Mouse (Mus musculus): ENCODE data around the gene Frmpd2.

GRCm38 (mm10) chr14:33481991-33482390, 10.5 kb downstream of the Frmpd2 start:
- TF ChIP-seq CTCF (IDR thresholded peaks at IDR 0.05; ENCODE audit: low read depth, low read length) (no peak), POLR2A (IDR thresholded peaks at IDR 0.05; ENCODE audit: extremely low read depth, insufficient read depth, low read length) (no peak)

All from liver, adult 2 months (tissue).